In genomic region chr14:32956486-32956885, GRCm38 (mm10) we compare ENCODE assay signal across 12 mouse cellular contexts. TPM values are rescaled to one million over a fixed set of nuclear protein-coding genes. Genes with fewer than 3 reads are reported as not detected.
DNase-seq lines count a peak whose midpoint lies in the region; ATAC-seq and TF ChIP-seq lines count a peak whose summit lies in the region.
"Had no signal": no experiment of that assay in that cellular context is flagged by ENCODE, and none has a peak within 500 bp of the region (broad histone marks: within the 10 kb centered on the region; RNA-seq: fewer than 3 reads in every experiment).

No protein-coding gene starts in this region.

- no peak overlapping the region for H3K4me2 ChIP-seq in forebrain, embryonic 14.5 days (ENCODE audit: low read length)
- no peak overlapping the region for H3K4me2 ChIP-seq in forebrain, embryonic 13.5 days
- no peak overlapping the region for H3K4me2 ChIP-seq in limb, embryonic 14.5 days (replicated peaks; ENCODE audit: low read depth, low read length, severe bottlenecking)
- no peak overlapping the region for H3K4me2 ChIP-seq in hindbrain, postnatal 0 days (ENCODE audit: low read depth, low read length)
- H3K4me2 ChIP-seq in neural tube, embryonic 15.5 days, result no peak overlapping the region
- H3K4me2 ChIP-seq: forebrain, embryonic 12.5 days; midbrain, embryonic 12.5 days had no signal

- no peak overlapping the region for H3K4me3 ChIP-seq in forebrain, embryonic 14.5 days (ENCODE audit: low read depth, low read length)
- no peak overlapping the region for H3K4me3 ChIP-seq in forebrain, embryonic 13.5 days
- H3K4me3 ChIP-seq in limb, embryonic 14.5 days (replicated peaks; ENCODE audit: low read length), result no peak overlapping the region
- H3K4me3 ChIP-seq in limb, embryonic 10.5 days, result no peak overlapping the region
- H3K4me3 ChIP-seq in hindbrain, postnatal 0 days (ENCODE audit: low read length), result no peak overlapping the region
- H3K4me3 ChIP-seq in neural tube, embryonic 15.5 days (replicated peaks), result no peak overlapping the region
- H3K4me3 ChIP-seq: forebrain, embryonic 12.5 days; midbrain, embryonic 12.5 days had no signal

- H3K36me3 ChIP-seq in forebrain, embryonic 14.5 days (ENCODE audit: control insufficient read depth, insufficient read depth, low read length), result no peaks in the 10 kb centered on the region
- H3K36me3 ChIP-seq in forebrain, embryonic 13.5 days (ENCODE audit: poor library complexity, severe bottlenecking), result no peaks in the 10 kb centered on the region
- H3K36me3 ChIP-seq in limb, embryonic 14.5 days (ENCODE audit: control insufficient read depth, insufficient read depth, low read length), result no peaks in the 10 kb centered on the region
- H3K36me3 ChIP-seq in limb, embryonic 10.5 days, result no peaks in the 10 kb centered on the region
- no peaks in the 10 kb centered on the region for H3K36me3 ChIP-seq in hindbrain, postnatal 0 days (ENCODE audit: insufficient read depth, low read length)
- H3K36me3 ChIP-seq in neural tube, embryonic 15.5 days, result no peaks in the 10 kb centered on the region
- H3K36me3 ChIP-seq: forebrain, embryonic 12.5 days; midbrain, embryonic 12.5 days had no signal

- 57% methylated on average over 8 of the region's 8 CpGs for WGBS in forebrain, embryonic 14.5 days
- WGBS in forebrain, embryonic 13.5 days, result 67% methylated on average over 8 of the region's 8 CpGs
- 68% methylated on average over 8 of the region's 8 CpGs for WGBS in limb, embryonic 14.5 days
- WGBS in limb, embryonic 10.5 days, result 84% methylated on average over 8 of the region's 8 CpGs
- 47% methylated on average over 8 of the region's 8 CpGs for WGBS in hindbrain, postnatal 0 days
- 73% methylated on average over 8 of the region's 8 CpGs for WGBS in neural tube, embryonic 15.5 days

- no peak for TF ChIP-seq POLR2A in limb, embryonic 14.5 days (IDR thresholded peaks at IDR 0.05; ENCODE audit: borderline replicate concordance, extremely low read depth, insufficient read depth, insufficient read length)

- peak; percentile 33 for ATAC-seq in forebrain, embryonic 14.5 days
- no peak for ATAC-seq in forebrain, embryonic 13.5 days
- no peak for ATAC-seq in limb, embryonic 14.5 days (ENCODE audit: low FRiP score, low read depth)
- ATAC-seq in hindbrain, postnatal 0 days, result peak; percentile 69; the same call in 1 of the 2 replicates
- ATAC-seq in neural tube, embryonic 15.5 days (ENCODE audit: low FRiP score), result no peak; the same call in 1 of the 2 replicates
- ATAC-seq: CD4-positive, CD25-positive, alpha-beta regulatory T cell, adult 4 months had no signal

- no peak for TF ChIP-seq CTCF in hindbrain, postnatal 0 days (IDR thresholded peaks at IDR 0.05; ENCODE audit: low read depth)

- no peaks in the 10 kb centered on the region for H3K9me3 ChIP-seq in forebrain, embryonic 14.5 days (replicated peaks; ENCODE audit: control insufficient read depth, low read length)
- no peaks in the 10 kb centered on the region for H3K9me3 ChIP-seq in forebrain, embryonic 13.5 days (replicated peaks)
- no peaks in the 10 kb centered on the region for H3K9me3 ChIP-seq in limb, embryonic 14.5 days (ENCODE audit: control insufficient read depth, low read length)
- no peaks in the 10 kb centered on the region for H3K9me3 ChIP-seq in limb, embryonic 10.5 days (replicated peaks)
- no peaks in the 10 kb centered on the region for H3K9me3 ChIP-seq in hindbrain, postnatal 0 days (ENCODE audit: low read length)
- no peaks in the 10 kb centered on the region for H3K9me3 ChIP-seq in neural tube, embryonic 15.5 days (replicated peaks)
- H3K9me3 ChIP-seq: forebrain, embryonic 12.5 days; midbrain, embryonic 12.5 days had no signal

- peak; percentile 49 for DNase-seq in forebrain, embryonic 14.5 days (ENCODE audit: low spot score)
- peak; percentile 29 for DNase-seq in limb, embryonic 14.5 days (ENCODE audit: low spot score)
- no peak for DNase-seq in limb, embryonic 10.5 days (ENCODE audit: low spot score)
- DNase-seq in gastrocnemius, postnatal 4 days (ENCODE audit: low spot score in 2 of 2), result peak; percentile 31 to 62
- DNase-seq in hindbrain, postnatal 0 days (ENCODE audit: low spot score), result peak; percentile 60
- no peak for DNase-seq in adipocyte (ENCODE audit: low spot score)
- DNase-seq: kidney, adult 11 months had no signal

- no peaks in the 10 kb centered on the region for H3K4me1 ChIP-seq in forebrain, embryonic 14.5 days (ENCODE audit: control insufficient read depth, insufficient read depth, low read length)
- H3K4me1 ChIP-seq in forebrain, embryonic 13.5 days, result peaks cover 11% of the 10 kb centered on the region
- no peaks in the 10 kb centered on the region for H3K4me1 ChIP-seq in limb, embryonic 14.5 days (ENCODE audit: control insufficient read depth, insufficient read depth, low read length)
- peaks cover 15% of the 10 kb centered on the region for H3K4me1 ChIP-seq in limb, embryonic 10.5 days
- peaks cover 11% of the 10 kb centered on the region for H3K4me1 ChIP-seq in hindbrain, postnatal 0 days (ENCODE audit: insufficient read depth, low read length)
- H3K4me1 ChIP-seq in neural tube, embryonic 15.5 days, result peaks cover 25% of the 10 kb centered on the region
- H3K4me1 ChIP-seq: midbrain, embryonic 12.5 days had no signal

- H3K27ac ChIP-seq in forebrain, embryonic 14.5 days (ENCODE audit: low read depth, low read length), result no peak overlapping the region
- H3K27ac ChIP-seq in forebrain, embryonic 13.5 days, result no peak overlapping the region
- no peak overlapping the region for H3K27ac ChIP-seq in limb, embryonic 14.5 days (replicated peaks; ENCODE audit: low read depth, low read length)
- H3K27ac ChIP-seq in limb, embryonic 10.5 days, result no peak overlapping the region
- H3K27ac ChIP-seq in hindbrain, postnatal 0 days, result no peak overlapping the region
- no peak overlapping the region for H3K27ac ChIP-seq in neural tube, embryonic 15.5 days (replicated peaks)
- H3K27ac ChIP-seq: forebrain, embryonic 12.5 days; midbrain, embryonic 12.5 days had no signal

- no peak overlapping the region for H3K9ac ChIP-seq in forebrain, embryonic 14.5 days (ENCODE audit: low read length)
- no peak overlapping the region for H3K9ac ChIP-seq in forebrain, embryonic 13.5 days
- no peak overlapping the region for H3K9ac ChIP-seq in limb, embryonic 14.5 days (ENCODE audit: low read depth, low read length, severe bottlenecking)
- H3K9ac ChIP-seq in hindbrain, postnatal 0 days (replicated peaks; ENCODE audit: low read length), result no peak overlapping the region
- no peak overlapping the region for H3K9ac ChIP-seq in neural tube, embryonic 15.5 days (replicated peaks)
- H3K9ac ChIP-seq: forebrain, embryonic 12.5 days; midbrain, embryonic 12.5 days had no signal

- no peaks in the 10 kb centered on the region for H3K27me3 ChIP-seq in forebrain, embryonic 14.5 days (replicated peaks; ENCODE audit: control insufficient read depth, insufficient read depth, low read length)
- no peaks in the 10 kb centered on the region for H3K27me3 ChIP-seq in forebrain, embryonic 13.5 days
- H3K27me3 ChIP-seq in limb, embryonic 14.5 days (ENCODE audit: control insufficient read depth, insufficient read depth, low read length), result no peaks in the 10 kb centered on the region
- H3K27me3 ChIP-seq in limb, embryonic 10.5 days (ENCODE audit: low read depth, poor library complexity, severe bottlenecking), result peaks cover 7% of the 10 kb centered on the region; the same call in 1 of the 2 replicates
- H3K27me3 ChIP-seq in hindbrain, postnatal 0 days (ENCODE audit: insufficient read depth, low read length), result no peaks in the 10 kb centered on the region; the same call in 1 of the 2 replicates
- peaks cover 11% of the 10 kb centered on the region for H3K27me3 ChIP-seq in neural tube, embryonic 15.5 days (replicated peaks)

RNA-seq across cellular contexts. Expression of gene Lrrc18, which starts 34.7 kb away (rescaled TPM):
- polyA plus RNA-seq in forebrain, embryonic 14.5 days (2014; fragmentation: Nextera tagmentation; extraction: Ambion mirVana), result 0.35 and 0.36 TPM in 2 replicates
- polyA plus RNA-seq in forebrain, embryonic 13.5 days (2015; fragmentation: Nextera tagmentation; extraction: Ambion mirVana), result 0.25 TPM in 1 of 2 replicates, not detected in the other
- 0.57 and 0.69 TPM in 2 replicates for polyA plus RNA-seq in limb, embryonic 14.5 days (2012; rRNA removed)
- polyA plus RNA-seq in limb, embryonic 14.5 days (2014; fragmentation: Nextera tagmentation; extraction: Ambion mirVana), result 0.50 and 0.56 TPM in 2 replicates
- polyA plus RNA-seq in limb, embryonic 10.5 days (2016; fragmentation: Nextera tagmentation; extraction: Ambion mirVana), result 0.38 and 0.51 TPM in 2 replicates
- total RNA-seq in gastrocnemius, postnatal 4 days (2021), result under 1 TPM; 0.34 to 0.37 TPM
- total RNA-seq in hindbrain, postnatal 0 days (2014; rRNA removed), result 0.63 TPM in 1 of 2 replicates, not detected in the other
- polyA plus RNA-seq in hindbrain, postnatal 0 days (2015; fragmentation: Nextera tagmentation; extraction: Ambion mirVana), result 0.61 and 0.67 TPM in 2 replicates
- 0.41 and 0.70 TPM in 2 replicates for polyA plus RNA-seq in neural tube, embryonic 15.5 days (2015; fragmentation: Nextera tagmentation; extraction: Ambion mirVana)
- polyA plus RNA-seq: CD4-positive, CD25-positive, alpha-beta regulatory T cell, adult 4 months had no signal

Comparison
In these comparisons a context has a peak if more than half of its experiments do, and no peak if none do; other contexts are left out.
1. ATAC-seq: peak in forebrain, embryonic 14.5 days (single experiment) and hindbrain, postnatal 0 days (single experiment); none in forebrain, embryonic 13.5 days (single experiment), limb, embryonic 14.5 days (single experiment) and neural tube, embryonic 15.5 days (single experiment).
2. DNase-seq: peak in forebrain, embryonic 14.5 days (single experiment), limb, embryonic 14.5 days (single experiment), gastrocnemius, postnatal 4 days (2 of 2) and hindbrain, postnatal 0 days (single experiment); none in limb, embryonic 10.5 days (single experiment) and adipocyte (single experiment).